Mouse (Mus musculus) thymus, adult 2 months (tissue): Measurements from ENCODE around the gene Eya4.

ENCODE experiments used
- CTCF ChIP-seq: fragments of 200-500 bp; IDR thresholded peaks from 2 replicates; pipeline ENCODE4 v1.5.1; 2012; ENCODE audit warnings: mild to moderate bottlenecking, control low read depth, low read length, moderate library complexity, borderline replicate concordance; ENCODE audit not compliant: control insufficient read depth, poor library complexity, insufficient read depth; ENCODE audit errors: extremely low read depth
- POLR2A ChIP-seq: fragments of 200-500 bp; IDR thresholded peaks from 2 replicates; pipeline ENCODE4 v1.6.1; 2012; ENCODE audit warnings: mild to moderate bottlenecking, low read length, control low read depth, moderate library complexity; ENCODE audit not compliant: control insufficient read depth, poor library complexity, insufficient read depth; ENCODE audit errors: extremely low read depth

DNA sequence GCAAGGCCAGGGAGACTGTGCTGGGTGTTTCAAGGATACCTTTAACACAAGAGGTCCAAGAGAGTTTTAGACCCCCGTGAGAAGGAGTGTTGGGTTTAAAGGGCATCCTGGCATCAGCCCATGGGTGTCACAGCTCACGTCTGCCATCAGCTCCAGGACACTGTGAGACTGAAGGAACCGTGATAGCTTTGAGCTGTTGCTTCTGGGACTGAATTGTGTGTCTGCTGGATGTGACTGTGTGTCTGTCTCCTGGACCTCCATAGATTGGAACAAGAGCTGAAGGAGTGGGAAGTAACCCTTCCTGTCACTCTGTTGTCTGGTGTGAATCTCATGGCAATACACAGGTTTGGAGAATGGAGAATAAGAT, 289.9 kb downstream of the Eya4 start:
- TF ChIP-seq CTCF (no peak), POLR2A (no peak)
